10 mouse cellular contexts compared by ENCODE assay signal in the genomic region with DNA sequence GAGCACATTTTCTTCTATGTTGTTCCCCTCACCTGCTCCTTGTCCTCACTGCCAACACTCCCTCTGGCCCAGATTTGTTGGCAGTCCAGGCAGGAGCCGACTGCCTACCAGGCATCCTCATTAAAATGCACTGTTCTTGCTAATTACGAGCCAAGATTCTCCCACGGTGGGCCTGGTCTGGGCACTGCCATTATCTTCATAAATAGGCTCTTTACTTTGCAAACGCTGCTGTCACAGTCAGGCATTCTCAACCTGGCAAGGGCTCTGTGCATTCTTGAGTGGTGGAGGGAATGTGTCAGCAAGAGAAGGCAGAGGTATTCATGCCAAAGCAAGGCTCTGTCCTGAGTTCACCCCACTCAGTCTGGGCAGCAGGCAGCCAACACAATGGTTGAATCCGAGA. TPM values are rescaled to one million over a fixed set of nuclear protein-coding genes. Genes with fewer than 3 reads are reported as not detected.
A peak's percentile ranks its signal among the peaks of the same experiment; 100 is the strongest.
DNase-seq lines count a peak whose midpoint lies in the region; ATAC-seq lines count a peak whose summit lies in the region.
"Had no signal": no experiment of that assay in that cellular context is flagged by ENCODE, and none has a peak within 500 bp of the region (broad histone marks: within the 10 kb centered on the region; RNA-seq: fewer than 3 reads in every experiment).

No protein-coding gene starts in this region.

- H3K4me3 ChIP-seq in hindbrain, embryonic 16.5 days (ENCODE audit: low read length), result no peak overlapping the region

- no peak overlapping the region for H3K4me2 ChIP-seq in hindbrain, embryonic 16.5 days (ENCODE audit: low read length)

- intact Hi-C loops in left cerebral cortex, postnatal 25 days (cut with DNase I), result loop anchor here (1.0 to 2.0 kb wide), 3 partner anchors 52 to 129 kb away; no protein-coding TSS in a partner anchor

- H3K9ac ChIP-seq in hindbrain, embryonic 16.5 days (ENCODE audit: low read depth, low read length), result no peak overlapping the region

- H3K9me3 ChIP-seq in hindbrain, embryonic 16.5 days (ENCODE audit: control insufficient read depth, low read length), result no peaks in the 10 kb centered on the region

- peak; percentile 15 for DNase-seq in urinary bladder, postnatal 25 days (ENCODE audit: low spot score)
- no peak for DNase-seq in urinary bladder, postnatal 10 days (ENCODE audit: low spot score)
- peak; percentile 74 to 97 for DNase-seq in left cerebral cortex, postnatal 25 days (ENCODE audit: low spot score in 2 of 2)
- peak; percentile 71 to 84 for DNase-seq in right cerebral cortex, adult 2 months (ENCODE audit: low spot score in 2 of 2)
- no peak for DNase-seq in thymus, postnatal 25 days
- no peak for DNase-seq in spleen, postnatal 14 days (ENCODE audit: low spot score in 2 of 2)

- no peaks in the 10 kb centered on the region for H3K27me3 ChIP-seq in hindbrain, embryonic 16.5 days (replicated peaks; ENCODE audit: control insufficient read depth, insufficient read depth, low read length)

- peaks cover 15% of the 10 kb centered on the region for H3K4me1 ChIP-seq in hindbrain, embryonic 16.5 days (ENCODE audit: control insufficient read depth, insufficient read depth, low read depth, low read length)

- H3K27ac ChIP-seq in hindbrain, embryonic 16.5 days (ENCODE audit: low read depth, low read length), result peak overlapping the region; percentile 54
- H3K27ac ChIP-seq: macrophage had no signal

- no peaks in the 10 kb centered on the region for H3K36me3 ChIP-seq in hindbrain, embryonic 16.5 days (ENCODE audit: control insufficient read depth, insufficient read depth, low read length)

- peak; percentile 79 for ATAC-seq in frontal cortex, adult (ENCODE audit: low TSS enrichment)
- ATAC-seq in hindbrain, embryonic 16.5 days, result peak; percentile 92

- 18% methylated on average over 5 of the region's 5 CpGs for WGBS in hindbrain, embryonic 16.5 days

RNA-seq across cellular contexts. Expression of a gene that starts 59.4 kb away (rescaled TPM):
- 11.0 and 11.4 TPM in 2 replicates for polyA plus RNA-seq in hindbrain, embryonic 16.5 days (2015; fragmentation: Nextera tagmentation; extraction: Ambion mirVana)
- 100 to 1,000 TPM; 203 to 227 TPM for total RNA-seq in left cerebral cortex, postnatal 25 days (2021)
- total RNA-seq: MEL had no signal

Comparison
In these comparisons a context has a peak if more than half of its experiments do, and no peak if none do; other contexts are left out.
1. DNase-seq: peak in urinary bladder, postnatal 25 days (single experiment), left cerebral cortex, postnatal 25 days (2 of 2) and right cerebral cortex, adult 2 months (2 of 2); none in urinary bladder, postnatal 10 days (single experiment), thymus, postnatal 25 days (single experiment) and spleen, postnatal 14 days (0 of 2).